Mouse (Mus musculus) urinary bladder, postnatal 10 days (tissue): Measurements from ENCODE around the gene Hivep1.

Source experiments
- DNase-seq: peaks from one replicate; pipeline ENCODE4 v3.0.0; 2022; ENCODE audit warnings: low spot score

Gene Hivep1

GRCm38 (mm10) chr13:42113601-42114000, 61.8 kb downstream of the Hivep1 start:
- DNase-seq: no peak

DNA sequence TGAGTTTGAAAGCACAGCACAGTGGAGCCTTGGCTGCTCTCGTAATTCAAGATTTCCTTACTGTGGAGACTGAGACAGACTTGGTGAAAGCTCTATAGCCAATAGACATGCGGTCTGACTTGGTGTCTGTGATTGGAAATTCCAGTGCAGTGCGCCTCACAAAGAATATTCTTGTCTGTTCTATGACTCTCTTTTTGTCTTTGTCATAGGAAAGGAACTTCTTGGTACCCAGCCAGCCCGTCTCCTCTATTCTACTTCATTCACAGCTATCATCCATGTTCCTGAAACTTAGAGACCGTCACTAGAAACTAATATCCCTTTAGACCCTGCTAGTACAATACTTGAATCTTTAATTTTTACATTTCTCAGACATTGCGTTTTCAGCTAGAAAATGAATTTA, 64.5 kb downstream of the Hivep1 start:
- DNase-seq: no peak

- no peak for DNase-seq
These were observed 67.2 kb downstream of the Hivep1 start for GRCm38 (mm10) chr13:42119062-42119461.

DNA sequence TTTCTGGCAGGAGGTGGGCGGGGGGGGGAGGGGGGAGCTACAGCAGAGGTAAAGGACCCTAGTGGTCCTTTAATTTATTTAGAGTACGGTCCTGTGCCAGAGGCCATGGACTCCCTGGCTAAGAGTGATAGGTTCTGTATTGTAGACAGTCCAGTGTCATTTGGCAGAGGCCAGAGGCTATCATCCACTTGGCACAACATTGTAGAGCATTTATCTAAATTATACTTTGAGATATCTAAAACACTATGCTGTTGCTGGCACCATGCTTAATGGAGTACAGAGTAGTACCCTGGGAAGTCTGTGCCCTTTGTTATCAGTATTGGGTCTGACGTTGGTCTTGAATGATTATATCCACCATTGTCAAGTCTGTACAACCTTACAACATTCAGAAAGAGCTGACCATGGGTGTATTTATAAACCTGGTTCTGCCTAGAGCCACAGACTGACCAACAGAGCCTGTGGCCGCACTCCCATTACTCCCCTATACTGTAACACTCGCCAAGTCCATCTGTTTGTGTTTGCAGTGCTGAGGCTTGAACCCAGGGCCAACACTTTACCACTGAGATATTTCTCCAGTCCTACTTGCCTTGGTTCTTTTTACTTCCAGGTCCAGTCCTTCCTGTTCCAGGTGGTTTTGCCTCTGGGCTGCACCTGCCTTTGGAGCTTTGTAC, 69.4 kb downstream of the Hivep1 start:
- DNase-seq: no peak

DNA sequence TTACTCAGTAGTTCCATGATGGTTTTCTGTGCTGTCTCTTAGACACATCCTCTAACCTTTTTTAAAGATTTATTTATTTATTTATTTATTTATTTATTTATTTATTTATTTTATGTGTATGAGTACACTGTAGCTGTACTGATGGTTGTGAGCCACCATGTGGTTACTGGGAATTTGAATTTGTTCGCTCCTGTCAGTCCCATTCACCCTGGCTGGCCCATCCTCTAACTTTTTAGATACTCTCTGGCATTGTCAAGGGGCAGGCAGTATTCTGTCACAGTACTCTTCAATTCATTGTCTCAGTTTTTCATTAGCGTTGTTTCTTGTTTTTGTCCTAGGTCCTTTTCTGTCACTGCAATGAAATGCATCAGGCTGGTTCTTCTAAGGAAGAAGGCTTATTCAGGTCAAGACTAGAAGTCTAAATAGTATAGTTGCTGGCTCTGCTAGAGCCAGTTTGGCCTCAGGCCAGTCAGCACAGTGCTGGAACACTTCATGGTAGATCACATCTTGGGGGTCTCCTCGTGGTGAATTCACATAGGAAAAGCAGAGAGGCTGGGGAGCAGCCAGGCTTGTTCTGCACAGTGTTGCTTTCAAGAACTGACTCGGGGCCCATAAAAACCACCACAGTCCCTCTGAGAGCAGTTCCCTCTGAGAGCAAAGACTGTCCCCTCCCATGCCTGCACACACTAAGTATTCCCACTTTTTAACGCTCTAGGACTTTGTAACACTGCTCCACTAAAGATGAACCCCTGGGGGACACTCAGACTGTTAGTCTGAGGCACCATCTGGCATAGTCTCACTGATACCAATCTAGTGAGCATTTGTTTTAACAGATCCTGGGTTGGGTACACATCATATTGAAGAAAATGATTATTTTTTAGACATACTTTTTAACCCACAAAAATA, 70.2 kb downstream of the Hivep1 start:
- DNase-seq: no peak

DNA sequence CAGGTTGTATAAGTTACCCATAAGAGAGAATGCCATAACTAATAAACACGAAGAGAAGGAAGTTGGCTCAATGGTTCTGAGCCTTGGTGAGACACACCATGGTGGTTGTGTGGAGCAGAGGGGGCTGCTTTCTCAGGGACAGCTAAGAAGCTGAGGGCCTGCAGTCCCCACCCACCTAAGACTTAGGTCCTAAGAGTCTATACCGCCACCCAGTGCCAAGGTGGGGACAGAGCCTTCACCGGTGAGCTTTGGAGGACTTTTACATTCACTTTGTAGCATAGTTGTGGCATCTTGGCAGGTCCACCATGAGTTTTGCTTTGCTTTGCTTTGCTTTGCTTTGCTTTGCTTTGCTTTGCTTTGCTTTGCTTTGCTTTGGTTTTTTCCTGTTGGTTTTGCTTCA, 92.8 kb downstream of the Hivep1 start:
- no peak for DNase-seq

- no peak for DNase-seq
These were observed 97.7 kb downstream of the Hivep1 start for GRCm38 (mm10) chr13:42149328-42150071.

- DNase-seq: no peak
These were observed 98.2 kb downstream of the Hivep1 start for GRCm38 (mm10) chr13:42150072-42150450.

DNA sequence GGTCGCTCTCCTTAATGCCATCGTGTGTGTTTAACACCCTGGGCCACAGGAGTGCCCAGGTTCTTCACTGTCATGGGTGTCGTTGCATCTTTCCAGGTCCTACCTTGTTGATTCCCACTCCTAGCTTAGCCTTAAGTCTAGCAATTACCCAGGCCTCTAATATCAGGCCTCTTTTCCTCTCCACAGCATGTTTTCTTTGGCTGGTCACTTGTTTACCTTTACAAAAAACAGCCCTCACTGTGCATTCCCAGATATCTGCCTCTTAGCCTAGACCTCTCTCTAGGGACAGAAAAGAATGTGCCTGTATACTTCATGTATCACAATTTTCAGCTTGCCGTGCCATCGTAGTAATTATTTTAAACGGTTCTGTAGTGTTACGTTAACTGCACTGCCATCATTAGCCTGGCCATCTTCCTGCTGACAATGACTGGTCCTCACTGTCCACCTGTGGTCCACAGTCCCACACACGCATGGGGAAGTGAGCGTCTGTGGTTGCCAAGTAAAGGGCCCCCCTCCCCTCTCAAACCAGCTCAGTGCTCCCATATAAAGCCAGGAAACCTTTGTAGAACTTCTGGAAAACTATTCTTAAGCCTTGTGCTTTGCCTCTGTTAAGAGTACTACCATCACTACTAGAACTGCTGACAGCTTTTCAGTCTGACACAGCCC, 98.8 kb downstream of the Hivep1 start:
- DNase-seq: no peak

DNA sequence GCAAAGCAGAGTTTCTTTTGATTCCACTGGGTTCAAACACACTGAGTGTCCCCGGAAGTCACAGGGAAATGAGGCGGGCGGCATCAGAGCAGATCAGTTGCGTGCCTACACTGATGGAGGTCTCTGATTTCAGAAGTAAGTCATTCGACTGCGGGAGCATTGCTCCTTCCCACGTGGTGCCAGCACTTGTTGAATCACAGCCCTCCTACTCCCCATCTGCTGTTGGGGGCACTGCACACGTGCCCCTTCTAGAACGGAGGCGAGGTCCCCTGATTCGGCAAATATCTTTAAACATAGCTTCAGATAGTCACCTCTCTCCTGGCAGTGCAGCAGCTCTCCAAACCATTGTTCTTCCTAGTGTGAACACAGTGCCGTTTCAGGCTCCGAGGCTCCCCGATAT, 106.4 kb downstream of the Hivep1 start:
- DNase-seq: no peak

DNA sequence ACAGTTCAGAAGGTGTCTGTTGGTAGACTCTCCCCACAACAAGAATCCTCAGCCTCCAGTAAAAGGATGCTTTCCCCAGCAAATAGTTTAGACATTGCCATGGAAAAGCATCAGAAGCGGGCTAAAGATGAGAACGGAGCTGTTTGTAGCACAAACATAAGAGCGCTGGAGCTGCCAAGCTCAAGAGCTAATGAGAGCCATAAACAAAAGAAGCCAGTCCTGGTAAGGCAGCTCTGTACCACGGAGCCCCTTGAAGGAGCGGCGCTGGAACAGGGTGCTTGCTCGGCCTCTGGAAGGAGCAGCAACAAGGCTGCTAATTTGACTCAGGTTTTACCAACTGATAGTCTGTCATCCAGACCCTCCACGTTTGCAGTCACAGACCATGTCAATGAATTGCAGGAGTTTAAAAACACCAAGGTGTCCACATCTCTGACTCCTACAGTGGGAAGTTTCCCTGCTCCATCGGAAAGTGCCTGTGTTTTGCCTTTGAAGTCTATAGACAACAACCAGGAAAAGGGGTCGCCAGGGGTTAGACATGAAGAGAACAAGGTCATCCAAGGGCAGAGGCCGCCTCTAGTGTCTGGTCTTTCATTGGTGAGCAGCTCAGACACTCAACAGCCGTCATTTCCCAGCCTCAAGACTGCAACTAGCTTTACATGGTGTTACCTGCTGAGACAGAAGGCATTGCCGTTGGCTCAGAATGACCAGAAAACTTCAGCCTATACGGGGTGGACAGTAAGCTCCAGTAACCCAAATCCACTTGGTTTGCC, 107.8 kb downstream of the Hivep1 start:
- no peak for DNase-seq

- DNase-seq: no peak
These were observed 119.0 kb downstream of the Hivep1 start for GRCm38 (mm10) chr13:42170802-42171201.

DNA sequence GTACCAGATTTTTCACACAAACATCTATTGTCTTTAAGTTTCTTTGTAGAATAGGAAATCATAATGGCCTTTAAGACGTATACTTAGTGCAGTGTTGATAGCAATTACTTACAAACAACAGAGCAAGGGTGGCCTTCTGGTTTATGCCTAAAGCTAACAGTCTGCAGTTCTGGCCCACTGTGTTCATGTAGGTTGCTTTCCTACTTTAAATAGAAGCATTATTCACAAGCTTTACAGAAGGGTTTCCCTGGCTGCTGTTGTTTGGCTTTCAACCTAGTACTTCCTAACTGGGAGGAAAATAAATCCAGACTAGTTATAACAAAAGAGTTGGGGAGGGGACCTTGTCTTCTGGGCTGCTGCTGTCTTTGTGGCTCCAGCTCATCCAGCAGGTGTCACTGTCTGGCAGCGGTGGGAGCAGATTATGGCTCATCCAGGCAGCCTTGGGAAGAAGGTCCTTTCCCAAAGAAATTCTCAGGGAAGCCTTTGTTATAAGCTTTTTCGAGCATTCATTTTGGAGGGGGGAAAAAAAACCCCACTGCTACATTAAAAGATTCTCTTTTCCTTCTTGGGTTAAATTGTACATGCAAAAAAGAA, 123.1 kb downstream of the Hivep1 start:
- DNase-seq: no peak

DNA sequence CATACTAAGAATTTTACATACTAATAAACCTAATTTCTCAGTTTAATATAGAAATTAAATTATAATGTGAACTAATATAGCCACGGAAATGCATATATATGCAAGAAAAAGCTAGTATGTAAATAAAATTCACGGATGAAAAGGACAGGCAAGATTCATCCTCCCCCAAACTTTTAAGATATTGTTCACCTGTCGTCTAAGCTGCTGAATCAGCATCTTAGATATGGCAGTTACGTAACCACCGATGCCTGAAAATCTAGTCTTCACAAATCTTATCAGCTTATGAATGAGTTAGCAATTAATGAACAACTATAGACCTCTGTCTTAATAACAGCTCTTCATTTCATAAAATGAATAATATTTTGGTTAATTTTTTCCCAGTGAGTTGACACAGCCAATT, 130.8 kb downstream of the Hivep1 start:
- no peak for DNase-seq

GRCm38 (mm10) chr13:42184131-42184530, 132.3 kb downstream of the Hivep1 start:
- DNase-seq: no peak

DNA sequence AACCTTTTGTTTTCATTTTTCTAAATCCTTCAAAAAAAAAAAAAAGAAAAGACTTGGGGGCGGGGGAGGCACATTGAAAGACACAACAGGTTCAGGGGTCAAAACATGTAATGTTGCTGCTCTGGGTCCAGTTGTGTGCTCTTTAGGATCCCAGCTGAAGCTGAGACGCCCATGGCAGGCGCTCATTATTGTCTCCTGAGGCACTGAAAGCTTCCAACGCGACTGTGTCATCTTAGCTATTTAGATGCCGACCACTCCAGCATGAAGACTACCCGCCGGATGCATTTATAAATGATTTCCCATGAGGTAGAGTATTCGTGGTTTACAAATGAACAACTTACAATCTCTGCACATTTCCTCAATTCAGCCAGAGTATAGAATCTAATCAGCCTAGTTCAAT, 141.2 kb downstream of the Hivep1 start:
- DNase-seq: no peak

GRCm38 (mm10) chr13:42195671-42196070, 143.8 kb downstream of the Hivep1 start:
- no peak for DNase-seq

DNA sequence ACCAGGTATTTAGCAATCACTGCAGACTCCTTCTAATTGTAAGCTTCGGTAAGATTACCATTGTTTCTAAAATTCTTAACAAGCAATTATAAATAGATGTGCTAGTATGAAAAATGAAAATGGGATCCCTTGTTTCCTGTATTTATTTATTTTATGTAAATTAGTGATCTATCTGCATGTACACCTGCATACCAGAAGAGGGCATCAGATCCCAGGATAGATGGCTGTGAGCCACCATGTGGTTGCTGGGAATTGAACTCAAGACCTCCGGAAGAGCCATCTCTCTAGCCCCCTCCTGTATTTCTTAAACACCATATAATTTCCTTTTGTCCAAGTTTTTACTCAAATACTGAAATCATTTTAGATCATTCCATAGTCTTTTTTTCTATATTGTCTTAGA, 145.8 kb downstream of the Hivep1 start:
- no peak for DNase-seq

DNA sequence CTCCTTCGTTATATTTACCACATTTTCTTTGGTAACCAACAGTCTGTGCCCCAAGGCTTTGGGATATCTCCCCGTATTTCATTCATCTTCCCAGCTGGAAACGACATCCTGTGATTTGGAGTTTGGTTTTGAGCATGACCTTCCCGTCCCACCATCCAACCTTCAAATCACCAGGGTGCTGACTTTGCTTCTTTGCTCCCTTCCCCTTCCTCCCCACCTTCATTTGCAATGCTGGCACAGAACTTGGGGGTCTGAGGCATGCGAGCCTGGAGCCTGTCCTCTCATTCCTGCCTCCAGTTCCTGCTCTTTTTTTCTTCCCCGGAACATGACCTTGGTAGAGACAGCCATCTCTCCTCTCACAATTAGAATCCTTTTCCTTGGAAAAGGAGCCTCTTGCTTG, 161.7 kb downstream of the Hivep1 start:
- DNase-seq: no peak

DNA sequence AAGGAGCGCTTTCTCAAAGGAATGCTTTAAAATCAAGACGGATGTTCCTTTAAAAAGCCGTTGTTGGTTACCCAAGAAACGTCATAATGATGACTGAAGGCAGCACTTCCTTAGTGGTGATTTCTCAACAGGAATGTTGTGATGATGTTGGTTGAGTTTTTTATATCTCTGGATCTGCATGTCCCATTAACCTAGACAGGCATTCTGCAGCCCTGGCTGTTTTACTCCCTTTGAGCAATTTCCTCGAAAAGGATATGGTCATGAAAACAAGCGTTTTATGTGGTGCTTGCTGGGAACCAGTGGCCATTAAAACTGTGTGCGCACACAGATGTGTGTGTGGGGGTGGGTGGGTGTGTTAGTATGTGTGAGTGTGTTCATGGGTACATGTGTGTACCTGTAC, 170.6 kb downstream of the Hivep1 start:
- no peak for DNase-seq

GRCm38 (mm10) chr13:42228849-42229248, 177.0 kb downstream of the Hivep1 start:
- no peak for DNase-seq
